Mouse (Mus musculus): ENCODE results near the gene Fgf13. TPM values are rescaled to one million over a fixed set of nuclear protein-coding genes. Genes with fewer than 3 reads are reported as not detected.

Fgf13 gene
- polyA plus RNA-seq, 1 experiment, result 2.0 TPM

- Histone ChIP-seq H3K4me1 (ENCODE audit: control insufficient read depth, insufficient read depth, low read length) (no peaks in the 10 kb centered on the region), H3K4me3 (replicated peaks; ENCODE audit: control insufficient read depth, low read depth, low read length) (no peak overlapping the region), H3K27ac (ENCODE audit: control insufficient read depth, insufficient read depth, low read depth, low read length, poor library complexity) (no peak overlapping the region)
- TF ChIP-seq POLR2A (IDR thresholded peaks at IDR 0.05; ENCODE audit: borderline replicate concordance, control insufficient read depth, low read depth, low read length), result no peak
- no peak for TF ChIP-seq CTCF (IDR thresholded peaks at IDR 0.05; ENCODE audit: control insufficient read depth, insufficient read depth, low read length)
These were observed 326.5 kb downstream of the Fgf13 start for GRCm38 (mm10) chrX:59241460-59241747.

DNA sequence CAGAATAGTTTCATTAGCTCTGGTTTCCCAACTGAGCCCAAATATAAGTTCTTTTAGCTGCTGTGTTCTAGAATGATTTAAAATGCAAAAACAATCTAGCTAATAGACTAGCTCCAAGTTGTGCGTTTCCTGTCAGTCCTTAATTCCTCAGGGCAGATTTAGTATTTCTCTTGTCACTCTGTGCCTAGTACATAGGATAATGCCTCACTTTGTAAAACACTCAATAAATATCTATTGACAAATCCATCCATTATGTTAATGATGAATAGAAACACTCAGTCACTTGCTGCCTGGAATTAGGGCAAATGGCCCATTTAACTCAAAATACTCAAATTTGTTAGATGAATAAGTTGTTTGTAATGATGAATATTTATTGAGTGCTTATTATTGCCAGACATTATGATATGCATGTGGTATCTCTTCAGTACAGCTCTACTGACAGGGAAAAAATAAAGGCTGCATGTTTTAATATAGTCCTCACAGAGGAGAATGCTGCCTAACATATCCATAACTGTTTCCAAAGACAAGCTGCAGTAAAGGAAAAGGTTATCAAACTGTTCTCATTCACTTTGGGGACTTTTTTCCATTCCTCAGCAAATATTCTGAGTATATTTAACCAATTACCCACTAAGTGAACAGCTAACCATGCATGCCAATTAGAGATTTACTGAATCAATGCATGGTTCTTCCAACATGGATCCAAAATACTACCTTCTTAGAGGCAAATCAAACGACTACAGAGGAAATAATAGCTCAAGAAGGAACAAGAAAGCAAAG is 327.0 kb downstream of the Fgf13 start:
- Histone ChIP-seq H3K4me3 (replicated peaks; ENCODE audit: control insufficient read depth, low read depth, low read length) (no peak overlapping the region), H3K4me1 (ENCODE audit: control insufficient read depth, insufficient read depth, low read length) (no peaks in the 10 kb centered on the region), H3K27ac (ENCODE audit: control insufficient read depth, insufficient read depth, low read depth, low read length, poor library complexity) (no peak overlapping the region)
- TF ChIP-seq CTCF (IDR thresholded peaks at IDR 0.05; ENCODE audit: control insufficient read depth, insufficient read depth, low read length) (no peak), POLR2A (IDR thresholded peaks at IDR 0.05; ENCODE audit: borderline replicate concordance, control insufficient read depth, low read depth, low read length) (no peak)
- 50% methylated on average over 2 of the region's 2 CpGs for WGBS

GRCm38 (mm10) chrX:59220675-59221074 is 347.2 kb downstream of the Fgf13 start:
- no peak for TF ChIP-seq CTCF (IDR thresholded peaks at IDR 0.05; ENCODE audit: control insufficient read depth, insufficient read depth, low read length)
- no peak for TF ChIP-seq POLR2A (IDR thresholded peaks at IDR 0.05; ENCODE audit: borderline replicate concordance, control insufficient read depth, low read depth, low read length)
- Histone ChIP-seq H3K4me1 (ENCODE audit: control insufficient read depth, insufficient read depth, low read length) (no peaks in the 10 kb centered on the region), H3K27ac (ENCODE audit: control insufficient read depth, insufficient read depth, low read depth, low read length, poor library complexity) (no peak overlapping the region), H3K4me3 (replicated peaks; ENCODE audit: control insufficient read depth, low read depth, low read length) (no peak overlapping the region)
- 71% methylated on average over 3 of the region's 3 CpGs for WGBS

- no peak overlapping the region for H3K27ac ChIP-seq (ENCODE audit: control insufficient read depth, insufficient read depth, low read depth, low read length, poor library complexity)
- no peaks in the 10 kb centered on the region for H3K4me1 ChIP-seq (ENCODE audit: control insufficient read depth, insufficient read depth, low read length)
- TF ChIP-seq POLR2A (IDR thresholded peaks at IDR 0.05; ENCODE audit: borderline replicate concordance, control insufficient read depth, low read depth, low read length), result no peak
- no peak overlapping the region for H3K4me3 ChIP-seq (replicated peaks; ENCODE audit: control insufficient read depth, low read depth, low read length)
These were observed 366.7 kb downstream of the Fgf13 start for GRCm38 (mm10) chrX:59201146-59201545.

- WGBS, result 65% methylated on average over 4 of the region's 4 CpGs
- H3K4me1 ChIP-seq (ENCODE audit: control insufficient read depth, insufficient read depth, low read length), result no peaks in the 10 kb centered on the region
- no peak for TF ChIP-seq POLR2A (IDR thresholded peaks at IDR 0.05; ENCODE audit: borderline replicate concordance, control insufficient read depth, low read depth, low read length)
These were observed 373.7 kb downstream of the Fgf13 start for GRCm38 (mm10) chrX:59194149-59194548.

GRCm38 (mm10) chrX:59186922-59187321 is 380.9 kb downstream of the Fgf13 start:
- WGBS, result 74% methylated on average over 4 of the region's 4 CpGs
- no peaks in the 10 kb centered on the region for H3K4me1 ChIP-seq (ENCODE audit: control insufficient read depth, insufficient read depth, low read length)

More at GRCm38 (mm10) chrX:59194149-59194548, 373.7 kb downstream of the Fgf13 start:
- Histone ChIP-seq H3K4me3 (replicated peaks; ENCODE audit: control insufficient read depth, low read depth, low read length) (no peak overlapping the region), H3K27ac (ENCODE audit: control insufficient read depth, insufficient read depth, low read depth, low read length, poor library complexity) (no peak overlapping the region)

GRCm38 (mm10) chrX:59182323-59182722 is 385.5 kb downstream of the Fgf13 start:
- Histone ChIP-seq H3K27ac (ENCODE audit: control insufficient read depth, insufficient read depth, low read depth, low read length, poor library complexity) (no peak overlapping the region), H3K4me1 (ENCODE audit: control insufficient read depth, insufficient read depth, low read length) (no peaks in the 10 kb centered on the region), H3K4me3 (replicated peaks; ENCODE audit: control insufficient read depth, low read depth, low read length) (no peak overlapping the region)
- WGBS, result 72% methylated on average over 4 of the region's 4 CpGs
- TF ChIP-seq POLR2A (IDR thresholded peaks at IDR 0.05; ENCODE audit: borderline replicate concordance, control insufficient read depth, low read depth, low read length) (no peak), CTCF (IDR thresholded peaks at IDR 0.05; ENCODE audit: control insufficient read depth, insufficient read depth, low read length) (no peak)

More at GRCm38 (mm10) chrX:59186922-59187321, 380.9 kb downstream of the Fgf13 start:
- Histone ChIP-seq H3K27ac (ENCODE audit: control insufficient read depth, insufficient read depth, low read depth, low read length, poor library complexity) (no peak overlapping the region), H3K4me3 (replicated peaks; ENCODE audit: control insufficient read depth, low read depth, low read length) (no peak overlapping the region)
- TF ChIP-seq POLR2A (IDR thresholded peaks at IDR 0.05; ENCODE audit: borderline replicate concordance, control insufficient read depth, low read depth, low read length) (no peak), CTCF (IDR thresholded peaks at IDR 0.05; ENCODE audit: control insufficient read depth, insufficient read depth, low read length) (no peak)

DNA sequence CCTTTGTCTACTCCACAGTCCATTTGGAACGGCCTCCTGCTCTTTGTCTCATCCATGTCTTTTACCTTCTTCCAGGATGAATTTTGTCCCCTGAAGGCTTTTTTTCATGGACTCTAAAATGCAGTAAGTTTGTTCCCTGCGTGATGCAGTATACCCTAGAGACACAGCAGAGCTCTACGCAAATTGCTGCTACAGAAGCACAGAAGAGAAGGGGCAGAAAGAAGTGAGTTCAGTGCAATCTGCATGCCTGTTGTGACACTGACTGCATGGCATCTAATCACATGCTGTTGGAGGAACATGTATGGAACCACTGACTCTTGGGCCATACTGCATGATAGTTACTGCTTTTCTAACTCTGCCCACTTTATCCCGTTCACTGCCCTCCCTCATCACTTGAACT is 388.2 kb downstream of the Fgf13 start:
- no peak for TF ChIP-seq POLR2A (IDR thresholded peaks at IDR 0.05; ENCODE audit: borderline replicate concordance, control insufficient read depth, low read depth, low read length)
- TF ChIP-seq CTCF (IDR thresholded peaks at IDR 0.05; ENCODE audit: control insufficient read depth, insufficient read depth, low read length), result no peak
- 66% methylated on average over 4 of the region's 4 CpGs for WGBS
- H3K4me1 ChIP-seq (ENCODE audit: control insufficient read depth, insufficient read depth, low read length), result no peaks in the 10 kb centered on the region

GRCm38 (mm10) chrX:59179081-59179596 is 388.7 kb downstream of the Fgf13 start:
- H3K4me1 ChIP-seq (ENCODE audit: control insufficient read depth, insufficient read depth, low read length), result no peaks in the 10 kb centered on the region
- no peak overlapping the region for H3K4me3 ChIP-seq (replicated peaks; ENCODE audit: control insufficient read depth, low read depth, low read length)
- H3K27ac ChIP-seq (ENCODE audit: control insufficient read depth, insufficient read depth, low read depth, low read length, poor library complexity), result no peak overlapping the region
- TF ChIP-seq POLR2A (IDR thresholded peaks at IDR 0.05; ENCODE audit: borderline replicate concordance, control insufficient read depth, low read depth, low read length) (no peak), CTCF (IDR thresholded peaks at IDR 0.05; ENCODE audit: control insufficient read depth, insufficient read depth, low read length) (no peak)
- 16% methylated on average over 3 of the region's 3 CpGs for WGBS

More for the DNA sequence above, 388.2 kb downstream of the Fgf13 start:
- H3K27ac ChIP-seq (ENCODE audit: control insufficient read depth, insufficient read depth, low read depth, low read length, poor library complexity), result no peak overlapping the region
- H3K4me3 ChIP-seq (replicated peaks; ENCODE audit: control insufficient read depth, low read depth, low read length), result no peak overlapping the region
